Mouse (Mus musculus): ENCODE results near the gene Klhdc8b.
A peak's percentile ranks its signal among the peaks of the same experiment; 100 is the strongest.

Klhdc8b gene

DNA sequence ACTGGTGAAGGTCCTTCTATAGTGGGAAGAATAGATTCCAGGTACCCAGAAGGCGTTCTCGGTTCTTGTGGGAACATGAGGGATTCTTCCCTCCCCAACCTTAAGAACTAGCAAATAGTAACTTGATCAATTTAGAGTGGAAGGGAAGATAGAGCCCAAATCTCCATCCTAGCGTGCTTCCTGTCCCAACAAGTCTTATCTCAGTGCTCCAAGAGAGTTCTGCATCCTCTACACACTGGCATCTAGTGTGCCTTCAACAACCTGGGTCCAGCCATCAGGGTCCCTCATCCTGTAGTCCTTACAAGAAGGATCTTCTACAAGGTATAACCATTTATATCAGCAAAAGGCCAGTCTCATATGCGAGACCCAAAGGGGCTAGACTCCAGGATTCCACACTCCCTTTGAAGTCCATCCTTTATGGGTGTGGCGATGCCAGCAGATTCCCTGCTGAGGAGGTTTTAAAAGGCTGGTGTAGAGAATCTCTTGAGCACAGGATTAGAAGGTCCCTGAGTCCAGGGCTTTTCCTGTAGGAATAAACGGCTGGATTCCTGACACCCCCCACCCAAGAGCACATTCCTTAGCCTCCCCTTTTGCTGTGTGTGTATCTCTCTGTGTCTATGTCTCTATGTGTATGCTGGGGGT is 9.7 kb downstream of the Klhdc8b start:
- DNase-seq (ENCODE audit: low read depth, low spot score), result peak; percentile 9

- DNase-seq (ENCODE audit: low read depth, low spot score), result no peak
These were observed 10.2 kb downstream of the Klhdc8b start for GRCm38 (mm10) chr9:108451170-108451493.

DNA sequence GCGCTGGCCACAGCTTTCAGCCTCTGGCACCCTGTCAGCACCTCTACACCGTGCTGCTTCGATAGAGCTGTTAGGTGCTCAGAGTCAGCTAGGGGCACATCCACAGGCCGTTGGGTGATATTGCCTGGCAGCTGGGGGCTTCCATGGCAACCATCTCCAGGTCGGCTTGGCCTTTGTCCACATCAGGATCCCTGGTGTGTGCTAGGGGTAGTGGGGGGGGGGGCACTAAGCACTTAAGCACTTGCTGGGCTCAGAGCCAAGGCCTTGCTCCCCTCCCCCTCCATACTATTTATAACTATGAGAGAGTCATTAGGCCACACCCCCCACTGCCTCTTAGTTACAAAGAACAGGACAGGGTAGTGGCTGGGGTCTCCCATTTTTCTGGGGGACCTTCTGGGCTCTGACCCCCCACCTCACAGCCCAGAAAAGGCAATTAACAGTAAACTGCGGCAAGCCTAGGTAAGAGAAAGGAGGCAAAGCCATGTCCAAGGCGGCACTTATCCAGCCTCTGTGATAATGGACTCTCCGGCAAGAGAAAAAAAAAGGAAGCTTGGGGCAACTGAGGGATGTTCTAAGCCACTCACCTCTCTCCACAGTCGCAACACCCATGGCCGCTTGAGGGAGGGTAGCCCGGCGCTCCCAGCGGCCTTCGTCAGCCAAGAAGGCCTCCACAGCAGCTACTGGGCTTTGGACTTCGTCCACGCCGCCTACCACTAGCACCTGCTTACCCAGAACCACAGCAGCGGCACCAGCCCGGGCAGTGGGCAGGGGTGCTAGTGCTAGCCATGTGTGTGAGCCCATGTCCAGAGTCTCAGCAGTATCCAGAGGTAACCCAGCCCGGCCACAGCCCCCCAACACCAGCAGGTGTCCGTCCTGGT is 10.8 kb downstream of the Klhdc8b start:
- DNase-seq (ENCODE audit: low read depth, low spot score), result peak; percentile 21

- peak; percentile 49 for DNase-seq (ENCODE audit: low read depth, low spot score)
These were observed 11.5 kb downstream of the Klhdc8b start for GRCm38 (mm10) chr9:108449860-108450259.

DNA sequence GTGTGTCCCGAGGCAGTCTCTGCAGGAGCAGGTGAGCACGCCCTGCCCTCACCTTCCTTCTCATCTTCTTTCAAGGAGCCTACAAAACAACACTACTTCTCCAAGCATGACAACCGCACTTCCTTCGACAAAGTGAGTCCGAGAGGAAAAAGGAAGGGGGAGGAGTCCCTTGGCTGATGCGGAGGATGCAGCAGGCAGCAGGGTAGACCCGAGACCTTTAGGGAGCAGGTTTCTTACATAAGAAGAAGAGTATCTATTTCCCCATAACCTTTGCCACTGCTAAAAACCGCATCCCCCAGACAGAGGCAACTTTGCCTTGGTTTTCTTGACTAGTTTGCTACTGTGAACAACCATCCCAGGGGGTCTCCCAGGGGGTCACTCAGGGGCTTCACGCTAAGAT is 16.3 kb downstream of the Klhdc8b start:
- no peak for DNase-seq (ENCODE audit: low read depth, low spot score)

- no peak for DNase-seq (ENCODE audit: low read depth, low spot score)
These were observed 20.0 kb downstream of the Klhdc8b start for GRCm38 (mm10) chr9:108441236-108441919.

DNA sequence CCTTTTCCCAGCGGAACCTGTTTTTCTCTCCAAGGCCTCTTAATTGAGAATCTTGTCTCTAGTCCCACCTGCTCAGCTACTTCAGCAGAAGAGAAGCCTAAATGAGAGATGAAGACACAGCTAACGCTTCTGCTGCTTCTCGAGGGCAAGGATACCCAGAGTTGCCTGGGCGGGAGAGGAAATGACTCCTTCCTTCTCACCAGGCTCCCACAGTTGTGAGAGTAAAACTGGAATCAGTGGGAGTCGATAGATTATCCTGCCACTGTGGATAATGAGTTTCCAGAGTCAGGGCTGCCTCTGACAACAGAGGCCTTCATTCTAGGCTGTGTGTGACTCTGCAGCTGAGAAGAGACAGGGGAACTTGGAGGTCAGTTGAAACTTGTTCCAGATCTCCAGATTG is 20.9 kb downstream of the Klhdc8b start:
- DNase-seq (ENCODE audit: low read depth, low spot score), result no peak

DNA sequence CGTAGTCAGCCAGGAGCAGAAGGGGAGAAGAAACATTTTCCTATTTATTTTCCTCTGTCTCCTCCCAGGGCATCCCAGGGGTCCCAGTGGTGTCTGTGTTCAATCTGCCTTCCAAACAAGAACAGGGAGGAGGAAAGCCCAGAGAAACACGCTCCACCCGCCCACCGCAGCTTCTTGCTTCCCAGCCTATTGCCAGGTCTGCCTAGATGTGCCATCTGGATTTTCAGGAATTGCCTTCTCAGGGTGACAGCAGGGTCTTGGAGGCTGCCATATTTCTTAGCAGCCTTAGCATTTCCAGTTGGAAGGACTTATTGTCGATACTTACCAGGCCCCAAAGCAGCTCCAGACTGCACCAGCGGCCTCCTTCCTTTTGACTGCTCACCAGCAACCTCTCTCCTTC is 22.2 kb downstream of the Klhdc8b start:
- no peak for DNase-seq (ENCODE audit: low read depth, low spot score)

DNA sequence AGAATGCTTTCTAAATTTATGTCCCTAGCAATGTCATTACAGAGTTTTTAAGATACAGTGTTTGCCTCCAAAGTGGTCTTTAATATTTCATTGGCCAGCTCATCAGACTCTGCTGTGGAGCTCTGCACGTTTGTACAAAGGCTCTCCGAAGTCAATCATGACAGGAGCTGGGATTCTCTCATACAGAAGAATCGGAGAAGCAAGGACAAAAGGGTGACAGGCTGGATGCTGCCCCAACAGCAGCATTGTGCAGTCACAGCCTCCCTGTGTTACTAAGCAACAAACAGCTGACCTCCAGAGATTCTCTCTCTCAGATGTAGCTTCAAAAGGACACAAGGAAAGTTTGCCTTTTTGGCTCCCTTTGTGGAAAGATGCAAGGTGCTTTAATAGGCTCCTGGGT is 25.2 kb downstream of the Klhdc8b start, which contains the start of gene BC048562:
Gene BC048562, plus strand, starts transcription at position 301 of the 400 bp plus-strand sequence.
- no peak for DNase-seq (ENCODE audit: low read depth, low spot score)

- DNase-seq (ENCODE audit: low read depth, low spot score), result peak; percentile 19
These were observed 29.8 kb downstream of the Klhdc8b start for GRCm38 (mm10) chr9:108431431-108432067.

DNA sequence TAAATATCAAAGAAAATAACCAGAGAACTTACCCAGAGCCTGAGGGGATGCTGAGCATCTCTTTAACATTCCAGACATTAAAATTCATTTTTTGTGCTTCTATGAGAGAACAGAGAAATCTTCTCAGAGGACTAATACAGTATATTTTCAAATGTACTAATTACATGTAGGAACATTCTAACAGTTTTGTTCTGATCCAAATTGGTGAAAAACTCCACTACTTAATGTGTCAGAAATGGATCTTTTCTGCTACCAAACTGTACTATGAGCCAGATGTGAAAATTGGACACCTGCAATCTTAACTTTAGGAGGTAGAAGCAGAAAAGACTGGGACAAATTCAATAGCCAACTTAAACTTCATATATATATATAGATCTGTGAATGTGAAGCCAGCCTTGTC is 33.0 kb downstream of the Klhdc8b start, which contains the start of gene Ccdc36:
Gene Ccdc36, minus strand, starts transcription at position 101 of the 400 bp plus-strand sequence.
- DNase-seq (ENCODE audit: low read depth, low spot score), result no peak

- peak; percentile 6 for DNase-seq (ENCODE audit: low read depth, low spot score)
These were observed 49.2 kb downstream of the Klhdc8b start for GRCm38 (mm10) chr9:108412221-108412620.

DNA sequence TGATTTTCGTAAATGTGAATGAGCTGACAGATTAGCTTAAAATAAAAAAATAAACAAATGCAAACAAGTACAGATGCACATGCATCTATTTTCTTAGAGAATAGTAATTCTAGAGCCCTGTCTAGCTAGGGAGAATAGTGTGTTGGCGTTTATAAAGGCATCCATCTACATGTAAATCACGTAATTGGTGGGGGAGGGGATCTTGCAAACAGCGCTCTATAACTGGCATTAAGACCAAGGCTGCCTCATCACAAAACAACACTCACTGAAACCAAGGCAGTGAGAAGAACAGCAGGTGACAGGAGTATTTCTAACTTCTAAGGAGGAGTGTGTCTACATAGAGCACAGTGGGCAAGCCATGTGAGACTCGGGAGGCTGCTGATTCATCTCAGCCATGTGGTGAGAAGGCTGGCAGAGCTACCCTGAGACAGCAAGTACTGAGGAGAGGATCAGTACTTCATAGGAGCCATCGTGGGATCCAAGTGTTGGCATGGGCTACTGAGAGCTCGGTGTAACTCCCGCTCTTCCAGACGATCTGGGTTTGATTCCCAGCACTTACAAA is 49.9 kb downstream of the Klhdc8b start:
- DNase-seq (ENCODE audit: low read depth, low spot score), result no peak

DNA sequence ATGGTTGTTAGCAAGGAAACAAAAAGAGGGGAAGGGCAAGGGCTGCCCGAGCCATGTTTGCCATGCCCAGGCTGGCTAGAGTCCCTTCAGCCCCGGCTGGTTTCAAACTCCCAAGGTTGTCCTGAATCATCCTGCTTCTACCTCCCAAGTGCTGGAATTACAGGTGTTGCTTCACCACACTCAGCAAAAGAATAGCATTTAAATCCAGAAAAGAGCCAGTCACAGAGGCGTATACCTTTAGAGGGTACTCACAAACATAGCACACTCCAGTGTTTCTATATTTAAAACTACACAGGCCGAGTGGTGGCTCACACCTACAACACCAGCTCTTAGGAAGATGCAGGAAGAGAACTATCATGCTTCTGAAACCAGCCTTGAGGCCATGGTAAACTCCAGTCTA is 51.8 kb downstream of the Klhdc8b start:
- no peak for DNase-seq (ENCODE audit: low read depth, low spot score)

GRCm38 (mm10) chr9:108404451-108404850 is 56.9 kb downstream of the Klhdc8b start:
- no peak for DNase-seq (ENCODE audit: low read depth, low spot score)

DNA sequence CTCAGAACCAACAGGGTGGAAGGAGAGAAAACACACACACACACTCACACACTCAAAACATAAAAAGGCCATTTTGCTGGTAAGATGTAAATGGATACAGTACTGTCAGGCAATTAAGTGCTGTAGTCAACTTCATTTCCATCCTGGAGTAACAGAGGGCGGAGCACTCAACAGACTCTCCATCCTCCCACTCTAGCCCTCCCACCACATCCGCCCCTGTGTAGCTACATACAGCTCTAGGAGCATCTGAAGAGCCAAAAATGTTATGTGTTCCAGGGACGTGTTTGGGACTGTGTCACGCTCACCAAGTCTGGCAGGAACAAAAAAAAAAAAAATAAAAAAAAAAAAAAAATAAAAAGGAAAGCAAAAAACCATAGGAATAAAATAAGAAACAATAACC is 58.3 kb downstream of the Klhdc8b start:
- no peak for DNase-seq (ENCODE audit: low read depth, low spot score)

DNA sequence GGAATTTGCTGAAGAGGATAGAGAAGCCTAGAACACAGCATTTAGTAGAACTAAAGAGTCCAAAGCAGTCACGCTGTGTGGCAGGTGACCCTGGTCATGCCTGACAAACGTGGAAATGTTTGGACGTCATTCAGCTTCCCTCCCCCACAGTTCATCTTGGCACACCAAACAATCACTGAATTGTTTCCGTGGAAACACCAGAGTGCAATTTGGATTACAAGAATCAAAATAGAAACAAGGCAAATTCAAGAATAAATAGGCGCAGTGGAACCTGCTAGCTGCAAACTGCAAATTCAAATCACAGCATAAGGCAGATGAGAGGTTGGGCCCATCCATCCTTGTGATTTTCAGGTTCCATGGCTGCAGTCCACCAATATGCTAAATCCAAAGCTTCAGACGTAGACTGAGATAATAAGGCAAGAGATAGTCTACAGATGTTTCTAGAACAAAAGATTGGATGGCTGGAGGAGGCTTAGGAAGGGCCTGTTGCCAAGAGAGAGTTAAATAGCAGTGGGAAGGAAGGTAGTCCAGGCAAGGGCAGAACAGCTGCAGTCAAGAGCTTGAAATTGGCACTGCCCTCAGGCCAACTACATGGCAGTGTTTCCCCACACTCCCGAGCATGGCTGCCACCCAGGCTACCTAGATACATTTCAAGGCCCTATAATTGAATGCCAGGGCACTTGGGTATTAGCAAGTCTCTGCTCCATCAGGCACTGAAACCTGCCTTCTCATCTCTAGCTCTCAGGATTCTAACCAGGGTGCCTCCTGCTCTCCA is 60.0 kb downstream of the Klhdc8b start:
- DNase-seq (ENCODE audit: low read depth, low spot score), result no peak

DNA sequence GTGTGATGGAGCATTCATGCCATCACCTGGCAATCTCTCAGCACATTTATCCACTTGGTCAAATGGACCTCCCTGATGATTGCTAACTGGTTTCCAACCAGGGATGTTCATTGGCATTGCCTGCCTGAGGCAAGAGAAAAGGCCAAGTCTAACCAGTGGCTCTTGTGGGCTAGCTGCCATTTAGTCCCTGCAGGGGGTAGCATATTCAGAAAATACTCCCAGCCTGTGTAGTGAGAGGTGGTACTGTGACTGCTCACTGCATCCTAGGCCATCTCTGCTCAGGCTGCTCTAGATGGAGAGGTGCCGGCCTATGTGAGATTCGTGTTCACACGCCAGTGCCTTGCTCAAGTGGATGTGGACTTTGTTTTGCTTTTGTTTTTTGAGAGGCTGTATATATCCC is 63.1 kb downstream of the Klhdc8b start:
- no peak for DNase-seq (ENCODE audit: low read depth, low spot score)
